Mouse (Mus musculus): ENCODE results near the gene Cdca3. TPM values are rescaled to one million over a fixed set of nuclear protein-coding genes. Genes with fewer than 3 reads are reported as not detected.

Gene Cdca3
- total RNA-seq, 1 experiment from 2014 or later: 10.5 TPM

DNA sequence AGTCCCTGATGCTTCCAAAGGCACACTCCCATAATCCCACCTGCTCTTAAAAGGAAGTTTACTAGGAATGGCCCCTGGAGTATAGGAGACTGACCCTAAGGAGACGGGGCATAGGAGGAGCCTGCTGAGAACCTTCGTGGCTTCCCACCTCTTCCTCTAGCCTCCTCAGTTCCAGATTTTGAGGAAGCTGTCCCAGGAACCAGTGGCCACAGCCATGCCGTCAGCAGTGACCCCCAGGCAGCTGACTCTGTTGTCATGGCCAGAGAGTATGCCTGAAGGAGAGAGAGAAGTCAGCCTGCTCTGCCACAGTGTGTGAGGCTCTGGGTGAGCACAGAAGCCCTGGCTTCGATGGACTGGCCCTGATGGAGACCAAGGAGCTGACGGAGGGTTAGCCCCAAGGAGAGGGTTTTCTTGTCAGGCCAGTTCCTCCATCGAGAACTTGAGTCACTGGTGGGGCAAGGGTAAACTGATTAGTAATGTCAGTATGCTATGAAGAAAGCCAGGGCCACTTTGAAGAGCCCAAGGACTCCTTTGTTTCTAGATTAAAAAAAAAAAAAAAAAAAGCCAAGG, 5.2 kb downstream of the Cdca3 start:
- no peak for DNase-seq

DNA sequence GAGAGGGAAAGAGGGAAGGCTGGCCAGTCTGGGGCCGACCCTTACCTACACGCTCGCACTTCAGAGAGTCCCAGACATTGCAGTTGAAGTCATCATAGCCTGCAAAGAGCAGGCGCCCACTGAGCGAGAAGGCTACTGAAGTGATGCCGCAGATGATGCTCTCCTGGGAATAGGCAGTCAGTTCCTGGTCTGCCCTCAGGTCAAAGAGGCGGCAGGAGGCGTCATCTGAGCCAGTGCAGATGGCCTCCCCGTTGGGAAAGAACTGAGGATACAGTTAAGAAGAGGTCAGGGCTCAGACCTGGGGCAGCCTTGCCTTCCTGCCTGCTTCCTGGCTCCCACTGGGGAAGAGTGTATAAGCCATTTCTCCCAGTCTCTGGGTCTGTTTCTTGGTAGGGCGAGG, 6.2 kb downstream of the Cdca3 start:
- DNase-seq: no peak

DNA sequence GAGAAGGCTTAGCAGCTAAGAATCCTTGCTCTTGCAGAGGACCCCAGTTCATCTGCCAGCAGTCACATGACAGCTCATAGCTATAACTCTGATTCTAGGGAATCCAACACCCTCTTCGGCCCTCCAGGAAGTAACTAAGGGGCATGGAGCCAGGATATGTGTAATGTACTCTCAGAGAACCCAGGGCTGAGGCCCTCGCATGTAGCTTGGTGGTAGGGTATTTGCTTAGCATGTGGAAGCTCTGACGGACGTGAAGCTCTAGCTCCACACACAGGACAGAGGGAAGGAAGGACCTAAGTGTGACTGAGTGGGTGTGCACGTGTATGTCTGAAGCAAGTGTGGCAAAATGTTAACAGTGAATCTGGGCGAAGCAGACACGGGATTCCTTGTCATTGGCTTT, 7.1 kb downstream of the Cdca3 start:
- no peak for DNase-seq

DNA sequence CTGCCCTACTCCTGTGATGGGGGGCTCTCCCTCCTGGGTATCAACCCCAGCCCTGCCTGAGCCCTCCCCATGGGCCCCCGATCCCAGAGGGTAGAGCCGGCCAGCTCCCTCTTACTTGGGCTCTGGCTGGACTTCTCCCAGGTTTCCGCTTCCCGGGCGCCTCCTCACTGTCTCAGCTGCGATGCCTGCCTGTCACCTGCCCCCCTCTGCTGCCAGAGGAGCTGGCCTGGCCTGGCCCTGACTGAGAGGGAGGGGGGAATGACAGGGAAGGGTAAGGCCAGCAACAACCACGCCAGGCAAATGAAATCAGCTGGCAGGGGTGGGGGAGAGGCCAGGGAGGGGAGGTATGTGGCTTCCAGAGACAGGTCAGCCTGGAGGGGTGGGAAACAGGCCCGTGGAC, 10.5 kb downstream of the Cdca3 start:
- DNase-seq: no peak

DNA sequence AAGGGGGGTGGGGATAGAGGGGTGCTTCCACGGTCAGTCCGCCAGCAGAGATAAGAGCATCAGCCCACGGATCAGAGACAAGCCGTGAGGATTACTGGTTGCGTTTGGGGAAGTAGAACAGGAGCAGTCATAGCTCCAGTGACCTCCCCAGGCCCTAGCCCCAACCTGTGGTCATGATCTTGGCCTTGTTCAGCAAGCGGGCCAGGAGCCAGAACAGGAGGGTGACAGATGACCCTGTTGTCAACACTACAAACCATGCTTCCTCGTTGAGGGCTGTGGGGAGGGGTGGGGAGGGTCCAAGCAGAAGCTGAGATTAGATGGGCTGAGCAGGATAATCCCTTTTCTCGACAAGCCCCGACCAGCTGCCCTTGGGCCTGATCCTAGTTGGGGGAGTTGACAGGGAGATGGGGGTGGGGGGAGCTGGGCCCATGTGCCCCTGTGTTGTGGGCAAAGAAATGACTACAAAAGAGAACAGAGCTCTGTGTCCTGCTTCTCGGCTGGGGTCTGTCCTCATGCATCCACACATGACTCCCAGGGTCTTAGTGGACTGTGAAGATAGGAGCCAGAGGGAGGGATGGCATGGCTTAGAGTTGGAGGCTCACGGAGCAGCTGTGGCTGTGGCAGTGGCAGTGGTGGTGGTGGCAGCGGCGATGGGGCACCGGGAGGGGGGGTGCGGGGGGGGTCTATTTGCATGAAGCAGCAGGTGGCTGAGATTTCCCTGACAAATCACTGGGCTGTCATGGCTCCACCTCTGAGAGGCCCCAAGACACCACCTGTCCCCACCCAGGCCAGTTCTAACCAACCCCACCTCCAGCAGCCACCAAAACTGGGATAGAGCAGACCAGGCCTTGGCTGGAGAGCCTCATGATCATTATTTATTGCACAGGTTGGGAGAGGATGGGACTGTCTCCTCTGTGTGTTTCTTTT, 11.2 kb downstream of the Cdca3 start, which contains the start of gene Gnb3:
TSS of gene Gnb3 (minus strand) at position 35 of the 927 bp plus-strand sequence.
- DNase-seq: no peak

DNA sequence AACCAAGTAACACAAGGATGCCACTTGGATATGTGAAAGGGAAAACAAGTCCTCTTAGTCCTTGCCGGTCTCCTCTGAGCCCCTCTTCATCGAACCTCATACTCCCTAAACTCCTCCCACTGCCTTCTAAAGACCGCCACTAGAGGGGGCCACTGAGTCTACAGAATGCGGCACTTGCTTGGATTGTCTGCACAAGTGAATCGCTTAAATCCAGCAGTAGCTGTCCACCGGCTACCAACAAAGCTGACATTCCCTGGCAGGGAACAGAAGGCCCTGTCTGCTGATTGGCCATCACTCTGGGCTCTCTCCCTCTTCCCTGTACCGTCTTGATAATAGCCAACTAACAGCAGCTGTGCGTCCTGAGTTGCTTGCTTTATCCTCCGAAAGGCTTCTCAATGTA, 18.0 kb downstream of the Cdca3 start:
- DNase-seq: peak; percentile 84

DNA sequence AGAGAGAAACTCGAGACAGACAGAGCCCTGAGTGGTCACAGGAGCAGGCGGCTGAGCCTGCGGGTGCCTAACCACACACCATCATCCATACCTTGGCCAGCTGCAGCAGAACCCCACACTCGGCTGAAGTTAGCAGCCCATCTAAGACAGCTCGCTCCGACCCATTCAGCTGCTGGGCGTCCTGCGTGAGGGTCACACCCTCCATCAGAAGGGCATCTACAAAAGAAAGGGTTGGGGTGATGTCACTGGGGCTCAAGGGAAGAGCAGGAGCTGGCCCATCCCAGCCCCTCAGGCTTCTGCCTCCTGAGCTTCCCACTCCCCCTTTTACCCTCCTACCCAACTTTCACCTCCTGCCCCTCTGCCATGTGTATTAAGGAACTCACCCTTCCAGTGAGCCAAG, 21.2 kb downstream of the Cdca3 start:
- DNase-seq: no peak

DNA sequence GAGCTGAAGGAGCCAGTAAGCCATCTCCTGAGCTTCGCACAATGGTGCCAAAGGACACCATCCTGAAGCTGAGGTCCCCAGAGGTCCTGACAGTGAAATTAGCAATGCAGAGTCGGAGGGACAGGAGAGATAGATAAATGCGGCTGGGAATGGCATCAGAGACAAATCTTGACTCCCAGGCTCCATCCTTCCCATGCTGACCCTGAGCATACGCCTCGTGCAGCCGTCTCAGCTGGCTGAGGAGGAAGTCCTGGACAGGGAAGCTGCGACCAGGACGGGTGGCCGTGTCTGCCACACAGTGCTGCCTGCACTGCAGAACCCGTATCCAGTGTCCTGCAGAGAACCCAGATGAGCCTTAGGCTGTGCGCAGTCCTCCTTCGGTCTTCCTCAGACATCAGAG, 25.3 kb downstream of the Cdca3 start:
- no peak for DNase-seq

DNA sequence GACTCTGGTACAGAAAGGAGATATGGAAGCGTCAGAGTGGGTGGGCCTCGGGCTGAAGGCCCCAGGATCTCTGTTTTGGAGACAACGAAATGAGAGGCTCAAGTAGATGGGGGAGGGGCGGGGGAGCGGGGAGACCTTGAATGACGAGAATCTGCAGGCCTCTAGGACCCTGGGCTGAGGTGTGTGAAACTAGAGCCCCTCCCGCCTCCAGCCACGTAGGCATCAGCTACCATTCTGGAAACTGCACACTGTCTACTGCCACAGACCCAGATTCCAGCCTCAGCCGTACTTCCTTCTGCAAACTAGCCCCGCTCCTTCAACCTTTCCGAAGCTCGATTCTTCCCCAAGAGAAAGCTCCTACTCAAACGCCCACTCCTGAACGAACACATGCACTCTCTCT, 27.0 kb downstream of the Cdca3 start:
- no peak for DNase-seq

DNA sequence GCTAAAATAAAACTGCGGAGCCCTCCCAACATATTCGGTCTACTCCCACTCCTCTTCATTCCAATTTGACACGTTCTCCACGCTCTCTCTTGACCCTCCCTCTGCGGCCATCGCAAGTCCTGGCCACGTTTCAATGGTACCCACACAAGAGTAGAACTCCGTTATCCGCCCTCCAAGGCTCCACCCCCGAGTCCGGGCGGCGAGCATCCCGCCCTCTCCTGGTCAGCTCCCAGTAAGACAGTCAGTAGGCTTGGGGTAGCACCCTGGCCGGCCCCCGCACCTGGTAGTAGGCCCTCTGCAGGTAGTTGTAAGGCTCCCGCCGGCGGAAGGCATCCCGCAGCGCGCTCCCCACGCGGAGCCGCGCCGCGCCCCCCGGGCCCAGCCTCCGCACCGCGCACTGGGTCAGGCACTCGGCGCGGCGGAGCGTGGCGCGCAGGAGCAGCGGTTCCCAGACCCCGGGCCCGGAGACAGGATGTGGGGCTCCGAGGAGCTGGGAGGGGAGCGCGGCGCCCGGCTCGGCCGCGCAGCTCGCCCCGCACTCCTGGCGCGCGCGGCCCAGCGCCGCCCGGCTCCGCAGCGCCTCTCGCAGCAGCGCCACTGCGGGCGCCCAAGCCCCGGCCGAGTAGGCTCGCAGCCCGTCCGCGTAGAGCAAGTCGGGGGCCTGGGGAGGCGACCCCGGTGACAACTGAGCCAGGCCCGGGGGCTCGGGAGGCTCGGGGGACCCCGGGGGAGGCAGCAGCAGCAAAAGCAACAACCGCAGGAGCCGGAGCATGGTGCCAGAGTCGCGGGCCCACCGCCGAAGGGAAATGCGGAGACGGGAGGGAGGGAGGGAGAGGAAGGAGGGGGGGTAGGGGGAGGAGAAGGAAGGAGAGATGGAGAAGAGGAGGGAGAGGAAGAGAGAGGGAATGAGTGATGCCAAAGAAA, 27.8 kb downstream of the Cdca3 start, which contains the start of gene P3h3:
TSS of gene P3h3 (minus strand) at position 837 of the 924 bp plus-strand sequence.
- peak; percentile 82 for DNase-seq

DNA sequence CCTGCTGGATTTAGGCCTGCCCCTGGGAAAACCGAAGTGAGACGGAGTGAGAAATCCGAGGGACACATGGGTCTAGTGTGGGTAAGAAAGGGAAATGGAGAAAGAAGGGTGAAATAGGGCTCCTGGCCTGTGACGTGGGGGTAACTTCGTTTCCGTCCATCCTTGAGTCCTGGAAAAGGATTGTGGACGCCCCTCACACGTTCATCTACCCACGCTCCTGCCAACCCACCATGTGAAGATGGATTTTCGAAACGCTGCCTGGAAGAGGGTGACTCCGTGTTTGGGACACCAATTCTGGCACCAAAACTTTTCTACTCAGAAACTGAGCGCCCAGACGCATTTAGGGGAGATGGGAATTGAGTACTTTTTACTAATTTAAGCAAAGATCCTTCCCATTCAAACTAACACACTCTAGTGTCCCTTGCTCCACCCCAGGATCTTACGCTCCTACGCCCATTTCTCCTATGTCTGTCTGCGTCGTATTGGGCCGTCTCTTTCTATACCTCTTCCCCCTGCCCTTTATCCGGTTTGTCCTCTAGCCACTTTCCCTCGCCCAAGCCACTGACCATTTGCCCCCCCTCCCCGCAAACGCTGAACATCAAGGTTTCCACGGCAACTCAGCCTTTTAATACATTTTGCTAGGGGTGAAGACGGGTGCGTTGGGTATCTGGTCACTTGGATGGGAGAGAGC, 28.6 kb downstream of the Cdca3 start:
- DNase-seq: no peak

DNA sequence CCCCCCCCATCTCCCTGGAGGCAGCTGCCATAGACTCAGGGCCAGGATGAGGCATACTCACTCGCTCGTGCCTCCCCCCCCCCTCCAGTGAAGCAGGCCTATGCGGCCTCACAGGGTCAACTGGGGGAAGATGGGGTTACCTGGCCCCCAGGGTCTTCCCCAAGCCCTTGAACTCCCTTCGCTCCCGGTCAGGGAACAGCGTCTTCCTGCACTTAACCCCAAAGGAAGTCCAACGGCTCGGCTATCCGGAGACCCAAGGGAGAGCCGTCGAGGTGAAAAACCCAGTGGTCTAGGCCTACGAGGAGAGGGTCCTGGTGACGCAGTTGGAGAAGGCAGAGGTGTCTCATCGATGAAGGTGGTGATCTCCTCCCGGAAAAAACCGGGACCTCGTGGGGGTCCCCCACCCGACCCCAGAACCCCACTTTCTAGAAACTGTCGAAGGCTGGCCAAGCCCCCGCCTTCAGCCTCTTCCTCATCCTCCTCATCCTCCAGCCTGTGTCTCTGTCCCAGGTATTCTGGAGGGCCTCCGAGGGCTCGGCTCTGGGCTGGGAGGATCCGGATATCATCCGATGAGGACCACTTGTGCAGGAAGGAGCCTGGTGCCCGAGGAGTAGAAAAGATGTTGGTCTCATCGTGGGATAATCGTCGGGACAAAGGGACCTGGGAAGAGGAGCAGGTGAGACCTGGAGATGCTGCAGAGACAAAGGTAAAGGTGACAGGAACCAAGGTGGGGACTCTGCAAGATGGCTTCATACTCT, 29.4 kb downstream of the Cdca3 start:
- no peak for DNase-seq

DNA sequence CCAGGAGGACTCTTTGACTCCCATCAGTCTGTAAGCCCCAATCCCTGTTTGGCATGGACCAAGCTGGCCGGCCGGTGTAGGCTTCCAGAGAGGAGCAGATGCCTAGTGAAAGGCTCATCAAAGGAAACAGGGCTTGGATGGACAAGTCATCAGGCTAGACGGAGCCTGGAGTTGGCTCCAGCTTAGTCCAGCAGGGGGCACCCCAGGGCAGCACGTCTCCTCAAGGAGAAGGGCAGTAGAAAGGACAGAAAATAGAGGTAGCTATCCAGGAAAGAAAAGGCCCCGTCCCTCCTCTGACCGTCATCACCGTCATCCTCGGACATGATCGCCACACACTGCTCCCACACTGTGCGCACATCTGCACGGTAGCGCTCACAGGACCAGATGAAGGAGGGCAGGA, 30.4 kb downstream of the Cdca3 start:
- DNase-seq: peak; percentile 90

DNA sequence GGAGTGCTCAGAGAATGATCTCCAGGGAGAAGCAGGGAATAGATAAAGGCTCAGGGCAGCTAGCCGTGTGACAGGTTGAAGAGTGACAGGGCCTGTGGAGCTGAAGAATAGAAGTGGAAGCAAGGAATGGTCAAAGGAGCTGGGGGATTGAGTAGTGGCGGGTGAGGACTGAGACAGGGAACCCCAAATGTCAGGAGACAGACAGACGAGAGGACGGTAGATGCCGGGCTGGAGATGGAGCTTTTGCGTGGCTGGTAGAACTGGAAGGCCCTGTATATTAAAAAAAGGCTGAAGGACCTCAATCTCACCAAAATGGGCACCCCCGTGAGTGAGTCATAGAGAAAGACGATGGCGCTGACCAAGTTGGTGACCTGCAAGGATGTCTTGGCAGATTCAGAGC, 31.2 kb downstream of the Cdca3 start:
- no peak for DNase-seq

DNA sequence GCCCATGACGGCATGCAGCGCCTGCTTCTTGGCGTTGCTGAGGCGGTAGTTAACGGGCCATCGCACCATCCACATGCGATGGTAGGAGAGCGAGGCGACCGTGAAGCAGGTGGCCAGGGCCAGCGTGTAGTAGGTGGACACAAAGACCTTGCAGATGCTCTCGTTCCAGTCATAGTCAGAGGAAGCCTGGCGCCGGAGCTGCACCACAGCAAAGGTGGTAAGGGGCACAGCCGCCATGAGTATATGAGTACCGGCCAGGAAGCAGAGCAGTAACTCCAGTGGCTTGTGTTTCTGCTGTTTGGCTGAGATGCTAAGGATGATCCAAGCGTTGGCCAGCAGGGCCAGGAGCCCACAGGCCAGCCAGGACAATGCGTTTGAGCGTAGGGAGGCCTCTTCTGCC, 31.9 kb downstream of the Cdca3 start:
- no peak for DNase-seq

DNA sequence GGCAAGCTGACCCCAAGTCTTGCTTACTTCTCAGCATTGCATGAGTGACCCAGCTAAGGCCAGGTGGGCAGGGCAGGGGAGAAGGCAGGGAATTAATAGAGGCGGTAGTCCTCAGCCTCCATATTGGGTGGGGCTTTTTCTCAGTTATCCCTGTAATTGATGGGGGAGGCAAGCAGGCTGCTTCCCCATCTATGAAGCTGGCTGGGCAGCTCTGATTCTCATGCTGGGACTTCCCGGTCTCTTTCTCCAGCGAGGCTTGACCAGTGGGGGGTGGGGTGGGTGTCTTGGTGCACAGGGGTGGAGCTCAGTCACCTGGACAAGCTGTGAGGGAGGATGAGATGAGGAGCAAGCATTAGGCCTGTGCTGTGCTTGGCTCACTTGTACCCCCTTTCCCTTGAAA, 32.5 kb downstream of the Cdca3 start:
- DNase-seq: no peak

DNA sequence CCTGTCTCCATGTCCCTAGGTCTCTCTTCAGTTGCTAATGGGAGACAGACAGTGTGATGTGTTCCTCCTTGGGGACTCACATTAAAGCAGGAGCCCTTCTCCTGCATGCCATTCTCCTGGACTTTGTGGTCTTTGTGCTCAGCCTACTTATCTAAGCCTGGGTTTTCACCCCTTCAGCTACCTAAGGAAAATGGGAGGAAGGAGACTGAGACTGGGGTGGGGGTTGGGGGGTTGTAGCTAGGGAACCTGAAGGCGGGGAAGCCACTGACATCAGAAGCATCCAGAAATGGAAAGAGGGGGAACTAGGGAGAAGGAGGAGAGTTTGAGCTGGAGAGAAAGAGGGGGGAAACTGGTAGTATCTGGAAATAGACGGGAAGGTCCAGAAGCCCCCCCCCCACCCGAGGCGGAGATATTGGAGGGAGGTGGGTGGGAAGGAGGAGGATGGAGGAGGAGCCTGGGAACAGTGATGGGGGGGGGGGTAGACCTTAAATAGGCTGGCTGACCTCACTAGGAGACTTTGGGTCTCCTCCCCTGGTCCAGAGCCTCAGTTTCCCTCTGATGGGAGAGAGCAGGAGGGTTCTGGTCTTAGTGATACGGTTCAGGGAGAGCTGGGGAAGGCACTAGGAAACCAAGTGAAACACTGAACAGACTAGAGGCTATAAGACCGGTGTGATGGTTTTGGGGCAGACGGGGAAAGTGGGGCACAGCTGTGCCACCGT, 33.2 kb downstream of the Cdca3 start:
- DNase-seq: no peak

DNA sequence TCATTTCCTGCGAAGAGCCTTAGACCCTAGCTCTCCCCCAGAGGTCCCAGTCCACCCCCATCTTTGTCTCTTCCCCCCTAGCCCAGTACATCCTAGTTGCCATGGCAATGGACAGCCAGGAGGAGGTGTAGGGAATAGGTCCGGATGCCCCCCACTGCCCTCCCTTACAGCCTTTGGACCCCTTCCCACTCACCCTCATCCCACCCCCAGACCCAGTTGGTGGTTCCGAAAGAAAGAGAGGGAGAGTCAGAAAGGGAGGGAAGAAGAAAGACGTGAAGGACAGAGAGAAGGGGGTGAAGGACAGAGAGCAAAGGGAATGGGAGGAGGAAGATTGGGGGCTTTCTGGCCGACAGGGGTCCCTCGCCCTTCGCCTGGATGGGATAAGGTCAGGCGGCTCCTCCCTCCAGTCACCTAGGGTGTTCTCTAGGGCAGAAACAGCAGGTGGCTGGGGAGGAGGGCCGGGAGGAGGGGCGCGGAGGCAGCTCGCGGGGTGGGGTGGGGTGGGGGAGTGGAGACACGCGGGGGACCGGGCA, 33.8 kb downstream of the Cdca3 start:
- no peak for DNase-seq

DNA sequence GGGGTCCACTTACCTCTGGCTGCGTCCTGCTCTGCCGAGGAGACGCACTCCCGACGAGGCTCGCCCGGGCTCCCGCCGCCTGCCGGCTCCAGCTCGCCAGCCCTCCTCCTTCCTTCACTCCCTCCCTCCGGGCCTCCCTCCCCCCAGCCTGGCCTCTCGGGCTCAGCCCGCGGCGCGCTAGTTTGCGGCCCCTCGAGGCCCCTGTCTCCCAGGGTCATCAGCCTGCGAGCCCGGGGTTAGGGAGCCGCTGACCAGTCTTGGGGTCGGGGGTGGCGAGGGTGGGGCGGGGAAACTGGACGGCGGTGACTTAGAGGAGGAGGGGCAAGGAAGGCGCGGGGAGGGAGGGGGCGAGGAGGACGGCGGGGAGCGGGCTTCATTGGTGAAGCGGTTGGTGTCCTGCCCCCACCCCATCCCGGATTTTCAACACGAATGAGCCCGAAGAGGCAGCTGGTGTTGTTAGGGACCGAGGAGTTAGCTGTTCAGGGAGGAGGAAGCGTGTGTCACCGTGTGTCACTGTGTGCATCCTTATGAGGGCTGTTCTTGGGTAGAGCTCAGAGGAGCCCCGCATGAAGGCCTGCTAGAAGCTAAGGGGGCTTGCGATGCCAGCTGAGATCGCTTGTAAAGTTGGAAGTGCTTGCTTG, 34.4 kb downstream of the Cdca3 start, which contains the start of gene Gpr162:
TSS of gene Gpr162 (minus strand) at position 326 of the 641 bp plus-strand sequence.
- DNase-seq: peak; percentile 64
